Mouse (Mus musculus) lung, embryonic 16.5 days (tissue): Measurements from ENCODE around the gene Tex35. TPM values are rescaled to one million over a fixed set of nuclear protein-coding genes. Genes with fewer than 3 reads are reported as not detected.
A peak's percentile ranks its signal among the peaks of the same experiment; 100 is the strongest.

ENCODE experiments used
- ATAC-seq: fragments of 200-750 bp; cut with Nextera tagmentation; 2 replicates; pipeline ENCODE4 v1.8.0; 2017; ENCODE audit warnings: low read depth, mild to moderate bottlenecking, moderate library complexity
- H3K27ac ChIP-seq: fragments of 300-500 bp; sonication (generic); 2 replicates; pipeline ENCODE4 v1.5.1; 2014; ENCODE audit warnings: mild to moderate bottlenecking, control low read depth, low read length
- H3K27me3 ChIP-seq: fragments of 300-500 bp; sonication (generic); 2 replicates; pipeline ENCODE4 v1.6.1; 2014; ENCODE audit warnings: low read depth, low read length, mixed read lengths; ENCODE audit not compliant: control insufficient read depth, insufficient read depth
- H3K36me3 ChIP-seq: fragments of 300-500 bp; sonication (generic); 2 replicates; pipeline ENCODE4 v1.6.1; 2014; ENCODE audit warnings: low read length; ENCODE audit not compliant: control insufficient read depth, insufficient read depth
- H3K4me1 ChIP-seq: fragments of 300-500 bp; sonication (generic); replicated peaks from 2 replicates; pipeline ENCODE4 v1.6.1; 2014; ENCODE audit warnings: low read length, mixed read lengths; ENCODE audit not compliant: control insufficient read depth, insufficient read depth
- H3K4me2 ChIP-seq: fragments of 300-500 bp; sonication (generic); 2 replicates; pipeline ENCODE4 v1.6.1; 2014; ENCODE audit warnings: low read depth, low read length, control low read depth
- H3K4me3 ChIP-seq: fragments of 300-500 bp; sonication (generic); 2 replicates; pipeline ENCODE4 v1.5.1; 2014; ENCODE audit warnings: mild to moderate bottlenecking, low read length, control low read depth
- H3K9ac ChIP-seq: fragments of 300-500 bp; sonication (generic); 2 replicates; pipeline ENCODE4 v1.6.1; 2014; ENCODE audit warnings: low read length, control low read depth
- H3K9me3 ChIP-seq: fragments of 300-500 bp; sonication (generic); 2 replicates; pipeline ENCODE4 v1.6.1; 2016; ENCODE audit warnings: low read length; ENCODE audit not compliant: control insufficient read depth
- WGBS: fragments of 180-500 bp; shearing (Covaris S2); extraction: QIAGEN DNeasy Blood & Tissue Kit; methylation state at CpG from one replicate; pipeline ENCODE4 v1.1.7; 2014; 5-methylcytosine and 5-hydroxymethylcytosine counted together
- polyA plus RNA-seq: library from polyadenylated mRNA; unstranded; fragments of >200 nt; fragmentation: Nextera tagmentation; extraction: Ambion mirVana; gene quantifications from 2 replicates; pipeline ENCODE4 v1.2.1, GENCODE M21; 2015

Gene Tex35
- polyA plus RNA-seq, 1 experiment from 2014 or later = not detected

GRCm38 (mm10) chr1:157061800-157062444, 46.6 kb downstream of the Tex35 start:
- H3K4me3 ChIP-seq = no peak overlapping the region
- H3K4me2 ChIP-seq = no peak overlapping the region
- ATAC-seq = no peak

GRCm38 (mm10) chr1:157061170-157061569, 47.3 kb downstream of the Tex35 start:
- Histone ChIP-seq H3K9ac (no peak overlapping the region), H3K27ac (no peak overlapping the region), H3K27me3 (no peaks in the 10 kb centered on the region), H3K4me3 (no peak overlapping the region), H3K4me2 (no peak overlapping the region), H3K4me1 (no peaks in the 10 kb centered on the region; the same call in 1 of the 2 replicates), H3K9me3 (no peaks in the 10 kb centered on the region), H3K36me3 (no peaks in the 10 kb centered on the region)
- ATAC-seq = no peak
- WGBS = 55% methylated on average over 3 of the region's 3 CpGs

More at GRCm38 (mm10) chr1:157061800-157062444, 46.6 kb downstream of the Tex35 start:
- no peaks in the 10 kb centered on the region for H3K36me3 ChIP-seq
- no peaks in the 10 kb centered on the region for H3K27me3 ChIP-seq
- H3K27ac ChIP-seq = no peak overlapping the region
- H3K9ac ChIP-seq = no peak overlapping the region
- H3K9me3 ChIP-seq = no peaks in the 10 kb centered on the region
- WGBS = 61% methylated on average over 10 of the region's 10 CpGs
- no peaks in the 10 kb centered on the region; the same call in 1 of the 2 replicates for H3K4me1 ChIP-seq

GRCm38 (mm10) chr1:157060441-157061135, 47.9 kb downstream of the Tex35 start:
- H3K4me3 ChIP-seq = no peak overlapping the region
- ATAC-seq = peak; percentile 65
- H3K36me3 ChIP-seq = no peaks in the 10 kb centered on the region
- H3K9me3 ChIP-seq = no peaks in the 10 kb centered on the region
- H3K4me2 ChIP-seq = no peak overlapping the region
- 76% methylated on average over 12 of the region's 12 CpGs for WGBS
- H3K27ac ChIP-seq = no peak overlapping the region
- peaks cover under 1% of the 10 kb centered on the region; the same call in 1 of the 2 replicates for H3K4me1 ChIP-seq
- no peak overlapping the region for H3K9ac ChIP-seq
- no peaks in the 10 kb centered on the region for H3K27me3 ChIP-seq

- H3K36me3 ChIP-seq = no peaks in the 10 kb centered on the region
- H3K4me2 ChIP-seq = no peak overlapping the region
- WGBS = 63% methylated on average over 6 of the region's 6 CpGs
- no peaks in the 10 kb centered on the region for H3K9me3 ChIP-seq
- H3K27ac ChIP-seq = no peak overlapping the region
- no peak for ATAC-seq
- no peaks in the 10 kb centered on the region for H3K27me3 ChIP-seq
- H3K4me1 ChIP-seq = peaks cover 5% of the 10 kb centered on the region; the same call in 1 of the 2 replicates
- no peak overlapping the region for H3K9ac ChIP-seq
- H3K4me3 ChIP-seq = no peak overlapping the region
These were observed 52.6 kb downstream of the Tex35 start for GRCm38 (mm10) chr1:157055901-157056300.

DNA sequence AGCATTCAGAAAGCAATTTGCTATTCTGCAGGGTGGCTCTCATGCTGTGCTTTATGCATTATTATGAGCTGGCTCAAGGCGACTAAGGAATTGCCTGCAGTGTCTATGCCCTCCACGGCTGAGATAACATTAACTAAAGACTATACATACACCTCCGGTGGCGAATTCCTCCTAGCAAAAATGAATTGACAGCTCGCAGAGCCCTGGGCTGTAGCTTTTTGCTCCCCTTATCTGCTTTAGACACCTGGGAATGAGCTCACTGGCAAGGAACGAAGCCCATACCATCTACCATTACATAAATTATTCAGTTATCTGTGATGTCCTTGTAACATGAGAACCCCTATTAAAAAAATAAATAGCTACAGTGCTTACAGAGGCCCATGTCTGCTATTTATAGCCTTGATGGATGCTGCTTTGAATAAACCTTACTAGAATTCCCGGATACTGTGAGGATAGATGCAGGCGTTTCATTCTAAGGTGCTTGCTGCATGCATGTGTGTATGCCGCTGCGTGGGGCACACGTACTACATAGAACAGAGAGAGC, 53.1 kb downstream of the Tex35 start:
- 0 out of 2 replicates have a peak overlapping the region, but pooled peaks have one; percentile 8 for H3K4me2 ChIP-seq

DNA sequence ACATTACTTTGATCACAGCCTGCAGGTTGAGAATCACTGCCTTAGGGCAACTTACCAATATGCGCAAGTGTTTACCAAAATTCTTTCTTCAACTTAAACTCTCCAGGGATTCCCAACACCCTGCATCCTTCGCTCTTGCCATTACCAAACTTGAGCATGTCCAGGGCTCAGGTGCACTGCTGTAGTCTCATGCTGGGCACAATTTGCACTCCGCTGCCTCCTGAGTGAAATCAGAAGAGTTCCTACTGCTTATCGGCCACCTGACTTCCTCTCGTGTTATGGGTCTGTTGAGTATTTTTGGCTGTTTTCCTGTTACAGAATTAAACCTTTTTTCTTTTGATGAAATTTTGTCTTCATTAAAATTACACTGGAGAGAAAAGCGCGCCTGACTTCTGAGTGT, 53.8 kb downstream of the Tex35 start:
- WGBS = 75% methylated on average over 7 of the region's 7 CpGs
- Histone ChIP-seq H3K9me3 (no peaks in the 10 kb centered on the region), H3K4me3 (no peak overlapping the region), H3K9ac (no peak overlapping the region), H3K36me3 (no peaks in the 10 kb centered on the region), H3K4me1 (peaks cover 5% of the 10 kb centered on the region; the same call in 1 of the 2 replicates), H3K27me3 (no peaks in the 10 kb centered on the region), H3K4me2 (no peak overlapping the region), H3K27ac (peak overlapping the region; percentile 12; the same call in 1 of the 2 replicates)
- ATAC-seq = no peak

More for the DNA sequence above, 53.1 kb downstream of the Tex35 start:
- 31% methylated on average over 11 of the region's 11 CpGs for WGBS
- Histone ChIP-seq H3K27ac (0 out of 2 replicates have a peak overlapping the region, but pooled peaks have one; percentile 16), H3K9me3 (no peaks in the 10 kb centered on the region), H3K9ac (no peak overlapping the region), H3K4me3 (no peak overlapping the region), H3K36me3 (no peaks in the 10 kb centered on the region), H3K4me1 (peaks cover 5% of the 10 kb centered on the region; the same call in 1 of the 2 replicates), H3K27me3 (no peaks in the 10 kb centered on the region)
- peak; percentile 72 for ATAC-seq

- Histone ChIP-seq H3K9me3 (no peaks in the 10 kb centered on the region), H3K27ac (no peak overlapping the region), H3K9ac (no peak overlapping the region), H3K36me3 (no peaks in the 10 kb centered on the region), H3K4me3 (no peak overlapping the region), H3K27me3 (no peaks in the 10 kb centered on the region), H3K4me2 (no peak overlapping the region), H3K4me1 (peaks cover 18% of the 10 kb centered on the region)
- 72% methylated on average over 2 of the region's 2 CpGs for WGBS
- no peak for ATAC-seq
These were observed 58.6 kb downstream of the Tex35 start for GRCm38 (mm10) chr1:157049886-157050285.
